Mouse (Mus musculus) duodenum, adult 2 months (tissue): ENCODE data around the gene Pou5f2. TPM values are rescaled to one million over a fixed set of nuclear protein-coding genes. Genes with fewer than 3 reads are reported as not detected.

ENCODE experiments used
- polyA plus RNA-seq: library from polyadenylated mRNA; depleted of rRNA; stranded (reverse); fragments of >200 nt; gene quantifications from 2 replicates; pipeline ENCODE4 v1.2.3, GENCODE M21; 2012; ENCODE audit warnings: low replicate concordance; rRNA removed

Gene Pou5f2
- polyA plus RNA-seq, result 0.27 and 0.52 TPM in 2 replicates

DNA sequence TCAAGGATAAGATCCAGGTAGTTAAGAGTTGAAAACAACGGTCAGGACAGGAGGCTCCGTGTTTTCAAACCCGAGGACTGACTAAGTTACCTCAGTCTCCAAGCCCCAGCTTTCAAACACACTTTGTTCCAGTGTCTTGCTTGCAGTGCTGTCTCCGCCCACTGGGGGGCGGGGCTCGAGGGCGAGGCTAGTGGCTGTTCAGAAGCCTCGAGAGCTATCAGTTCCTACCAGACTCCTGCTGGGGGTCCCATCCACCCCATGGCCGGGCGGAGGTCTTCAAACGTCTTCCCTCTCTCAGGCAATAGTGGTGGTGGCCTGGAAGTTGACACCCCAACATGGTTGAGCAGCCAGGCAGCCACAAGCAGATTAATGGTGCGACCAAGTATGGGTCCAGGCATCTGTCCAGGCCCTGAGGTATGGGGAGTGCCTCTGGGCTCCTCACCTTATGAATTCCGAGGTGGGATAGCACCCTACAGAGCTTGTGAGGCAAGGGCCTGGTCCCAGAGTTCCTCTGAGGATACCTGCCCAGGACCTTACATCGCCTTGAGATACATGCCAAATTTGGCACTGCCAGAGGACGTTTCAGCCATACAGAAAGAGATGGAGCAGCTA, at the start of gene Pou5f2:
Gene Pou5f2 (plus strand): TSS at position 220 of the 612 bp plus-strand sequence.

Other genes with a start within 250 kb of the Pou5f2 start
- gene Nr2f1, start 174.9 kb downstream of the Pou5f2 start, polyA plus RNA-seq, result 2.6 and 5.5 TPM in 2 replicates